Mouse (Mus musculus): ENCODE results near the gene Lrrc20.

Lrrc20 gene

GRCm38 (mm10) chr10:61627938-61628250 lies 152.3 kb downstream of the Lrrc20 start:
- DNase-seq (ENCODE audit: low read depth, low spot score): no peak
